15 mouse cellular contexts compared by ENCODE assay signal in genomic region chr6:67134915-67135314, GRCm38 (mm10).
DNase-seq lines count a peak whose midpoint lies in the region; ATAC-seq lines count a peak whose summit lies in the region.
"Had no signal": no experiment of that assay in that cellular context is flagged by ENCODE, and none has a peak within 500 bp of the region (broad histone marks: within the 10 kb centered on the region; RNA-seq: fewer than 3 reads in every experiment).

No protein-coding gene starts in this region.

- H3K27ac ChIP-seq in kidney, embryonic 16.5 days (ENCODE audit: low read length): peak overlapping the region; percentile 78
- no peak overlapping the region for H3K27ac ChIP-seq in hindbrain, embryonic 16.5 days (ENCODE audit: low read depth, low read length)
- H3K27ac ChIP-seq: hindbrain, embryonic 12.5 days; midbrain, embryonic 12.5 days had no signal

- ATAC-seq in frontal cortex, adult (ENCODE audit: low TSS enrichment): peak; percentile 94
- no peak for ATAC-seq in kidney, embryonic 16.5 days (ENCODE audit: low FRiP score, low TSS enrichment)
- ATAC-seq in hindbrain, embryonic 16.5 days: no peak
- ATAC-seq: forebrain, embryonic 14.5 days; lung, postnatal 0 days had no signal

- no peak overlapping the region for H3K9ac ChIP-seq in kidney, embryonic 16.5 days (replicated peaks; ENCODE audit: low read length)
- no peak overlapping the region for H3K9ac ChIP-seq in hindbrain, embryonic 16.5 days (ENCODE audit: low read depth, low read length)
- H3K9ac ChIP-seq: hindbrain, embryonic 12.5 days; midbrain, embryonic 12.5 days had no signal

- H3K4me3 ChIP-seq in kidney, embryonic 16.5 days (ENCODE audit: low read length): no peak overlapping the region
- H3K4me3 ChIP-seq in hindbrain, embryonic 16.5 days (ENCODE audit: low read length): no peak overlapping the region
- H3K4me3 ChIP-seq: hindbrain, embryonic 12.5 days; midbrain, embryonic 12.5 days had no signal

- WGBS in kidney, embryonic 16.5 days: 12% methylated on average over 1 of the region's 1 CpGs
- 44% methylated on average over 1 of the region's 1 CpGs for WGBS in hindbrain, embryonic 16.5 days

- no peaks in the 10 kb centered on the region for H3K36me3 ChIP-seq in kidney, embryonic 16.5 days (ENCODE audit: insufficient read depth, low read length)
- H3K36me3 ChIP-seq in hindbrain, embryonic 16.5 days (ENCODE audit: control insufficient read depth, insufficient read depth, low read length): no peaks in the 10 kb centered on the region
- H3K36me3 ChIP-seq: hindbrain, embryonic 12.5 days; midbrain, embryonic 12.5 days had no signal

- H3K27me3 ChIP-seq in kidney, embryonic 16.5 days (ENCODE audit: insufficient read depth, low read length): no peaks in the 10 kb centered on the region
- H3K27me3 ChIP-seq in hindbrain, embryonic 16.5 days (replicated peaks; ENCODE audit: control insufficient read depth, insufficient read depth, low read length): no peaks in the 10 kb centered on the region
- H3K27me3 ChIP-seq: hindbrain, embryonic 12.5 days; midbrain, embryonic 12.5 days had no signal

- no peak for DNase-seq in frontal cortex, postnatal 10 days (ENCODE audit: low spot score in 2 of 2)
- no peak for DNase-seq in kidney, adult 8-10 months
- DNase-seq in urinary bladder, postnatal 14 days (ENCODE audit: low spot score): peak; percentile 55
- no peak for DNase-seq in urinary bladder, postnatal 25 days (ENCODE audit: low spot score)
- DNase-seq in thymus, adult 18-20 months: no peak
- DNase-seq: cerebellum, adult 11-12 months; liver; right cerebral cortex, postnatal 25 days had no signal

- H3K9me3 ChIP-seq in kidney, embryonic 16.5 days (ENCODE audit: low read length): no peaks in the 10 kb centered on the region
- peaks cover 2% of the 10 kb centered on the region for H3K9me3 ChIP-seq in hindbrain, embryonic 16.5 days (ENCODE audit: control insufficient read depth, low read length)
- H3K9me3 ChIP-seq: hindbrain, embryonic 12.5 days; midbrain, embryonic 12.5 days had no signal

- H3K4me2 ChIP-seq in kidney, embryonic 16.5 days (replicated peaks; ENCODE audit: low read depth, low read length): no peak overlapping the region
- no peak overlapping the region for H3K4me2 ChIP-seq in hindbrain, embryonic 16.5 days (ENCODE audit: low read length)
- H3K4me2 ChIP-seq: hindbrain, embryonic 12.5 days; midbrain, embryonic 12.5 days had no signal

- peaks cover 25% of the 10 kb centered on the region for H3K4me1 ChIP-seq in kidney, embryonic 16.5 days (ENCODE audit: insufficient read depth, low read length)
- H3K4me1 ChIP-seq in hindbrain, embryonic 16.5 days (ENCODE audit: control insufficient read depth, insufficient read depth, low read depth, low read length): no peaks in the 10 kb centered on the region
- H3K4me1 ChIP-seq: hindbrain, embryonic 12.5 days; midbrain, embryonic 12.5 days had no signal
